Mouse (Mus musculus) frontal cortex, adult 2 months (tissue): Measurements from ENCODE around the gene Orc3. TPM values are rescaled to one million over a fixed set of nuclear protein-coding genes. Genes with fewer than 3 reads are reported as not detected.

ENCODE experiments used
- DNase-seq, 2 experiments: peaks; one replicate each; pipeline ENCODE4 v3.0.0; 2022; ENCODE audit warnings: low spot score in 1 of 2; ENCODE audit errors: extremely low spot score in 1 of 2
- polyA plus RNA-seq: library from polyadenylated mRNA; depleted of rRNA; stranded (reverse); fragments of >200 nt; gene quantifications from 2 replicates; pipeline ENCODE4 v1.2.3, GENCODE M21; 2012; rRNA removed

Gene Orc3
- 37.1 and 46.5 TPM in 2 replicates for polyA plus RNA-seq

DNA sequence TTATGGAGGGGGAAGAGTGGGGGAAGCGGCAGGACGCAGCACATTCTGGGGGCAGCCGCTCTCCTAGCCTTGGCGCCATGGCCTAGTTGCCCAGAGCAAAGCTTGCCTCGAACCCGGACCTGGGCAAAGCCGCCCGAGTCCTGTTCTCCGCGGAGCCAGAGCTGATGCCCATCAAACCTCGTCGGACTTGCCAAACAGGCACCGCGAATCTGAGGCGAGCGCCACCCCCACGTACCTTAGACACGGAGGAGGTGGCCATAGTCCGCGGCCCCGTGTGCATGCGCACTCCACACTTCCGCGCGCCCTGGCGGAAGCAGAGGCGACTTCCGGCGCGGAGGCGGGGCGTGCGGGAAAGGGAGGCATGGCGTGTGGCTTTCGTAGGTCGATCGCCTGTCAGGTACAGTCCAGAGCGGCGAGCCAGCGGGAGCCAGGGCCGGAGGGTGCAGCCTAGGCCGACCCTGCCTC is at the start of gene Orc3, which contains the start of gene Rars2:
Gene Orc3 (minus strand): TSS at position 315 of the 465 bp plus-strand sequence.
Gene Rars2 (plus strand): TSS at position 328 of the 465 bp plus-strand sequence.
- peak; percentile 82 to 94 for DNase-seq

GRCm38 (mm10) chr4:34661927-34662326 is 47.2 kb upstream of the Orc3 start:
- DNase-seq = peak; percentile 46 to 61

DNA sequence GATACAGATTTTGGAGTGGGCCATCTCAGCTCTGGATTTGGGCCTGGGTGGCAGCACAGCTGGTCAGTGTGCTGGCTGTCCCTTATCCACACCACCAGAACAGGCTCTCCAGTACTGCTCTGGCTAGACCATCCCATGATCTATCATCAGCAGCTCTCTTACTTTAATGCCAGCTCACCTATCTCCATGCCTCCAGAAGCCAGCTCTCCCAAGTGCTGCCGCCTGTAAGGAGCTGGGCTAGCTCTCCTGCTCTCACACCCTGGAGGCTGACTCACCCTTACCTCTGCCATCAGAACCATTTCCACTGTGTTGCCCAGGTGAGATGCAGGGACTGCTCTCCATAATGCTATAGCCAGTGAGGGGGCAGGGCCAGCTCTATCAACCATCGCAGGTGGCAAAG is 46.8 kb upstream of the Orc3 start:
- peak in 1 of 2 experiments; percentile 15 for DNase-seq

GRCm38 (mm10) chr4:34659012-34659411 is 44.3 kb upstream of the Orc3 start:
- DNase-seq = no peak

DNA sequence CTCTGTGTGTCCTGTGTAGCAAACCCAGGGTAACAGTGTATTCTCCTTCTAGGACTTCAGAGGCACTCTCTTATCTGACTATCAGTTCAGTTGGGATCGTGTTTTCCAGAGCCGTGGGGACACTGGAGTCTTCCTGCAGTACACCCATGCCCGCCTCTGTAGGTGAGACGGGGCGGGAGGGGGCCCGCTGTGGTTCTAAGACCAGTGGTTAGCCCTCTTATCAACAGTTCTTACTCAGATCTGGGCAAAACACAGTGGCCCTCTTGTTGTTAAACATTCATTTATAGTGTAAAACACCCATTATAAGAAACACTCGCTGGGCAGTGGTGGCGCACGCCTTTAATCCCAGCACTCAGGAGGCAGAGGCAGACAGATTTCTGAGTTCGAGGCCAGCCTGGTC is 41.4 kb upstream of the Orc3 start:
- DNase-seq = no peak

DNA sequence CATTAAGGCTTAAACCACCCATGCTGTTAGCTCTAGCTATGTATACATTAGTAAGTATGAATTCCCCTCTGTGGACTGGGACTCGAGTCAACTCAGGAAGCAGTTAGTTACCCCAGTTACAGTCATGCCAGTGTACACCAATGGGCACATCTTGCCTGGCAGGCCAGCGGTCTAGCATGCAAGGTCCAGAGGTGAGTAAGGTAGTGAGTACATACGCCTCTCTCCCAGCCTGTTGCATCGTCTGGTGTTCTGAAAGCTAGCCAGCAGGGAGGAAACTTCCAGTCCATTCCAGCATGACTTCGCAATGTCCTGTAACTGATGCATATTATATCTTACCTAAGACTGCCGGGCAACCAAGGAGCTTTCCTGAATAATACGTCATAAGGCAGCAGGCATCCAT is 38.4 kb upstream of the Orc3 start:
- DNase-seq = no peak

GRCm38 (mm10) chr4:34644779-34645178 is 30.0 kb upstream of the Orc3 start:
- DNase-seq = no peak

GRCm38 (mm10) chr4:34640731-34641130 is 26.0 kb upstream of the Orc3 start:
- DNase-seq = no peak

GRCm38 (mm10) chr4:34639745-34640364 is 25.1 kb upstream of the Orc3 start:
- no peak for DNase-seq

DNA sequence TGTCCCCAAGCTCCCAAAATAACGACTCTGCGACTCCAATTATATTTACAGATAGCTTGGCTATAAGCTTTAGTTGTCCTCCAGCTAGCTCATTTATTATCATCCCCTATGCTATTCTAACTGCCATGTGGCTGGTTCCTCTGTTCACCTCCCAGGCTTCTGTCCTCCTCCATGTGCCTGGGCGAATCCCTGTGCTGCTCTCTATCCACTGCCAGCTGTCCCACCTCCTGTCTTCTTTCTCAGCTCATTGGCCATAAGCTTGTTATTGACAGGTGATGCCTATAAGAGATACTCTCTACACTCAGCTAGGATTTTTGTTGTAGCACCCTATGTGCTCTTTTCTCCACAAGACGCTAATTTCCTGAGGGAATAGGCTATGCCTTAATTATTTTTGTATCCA is 23.1 kb upstream of the Orc3 start:
- DNase-seq = no peak

DNA sequence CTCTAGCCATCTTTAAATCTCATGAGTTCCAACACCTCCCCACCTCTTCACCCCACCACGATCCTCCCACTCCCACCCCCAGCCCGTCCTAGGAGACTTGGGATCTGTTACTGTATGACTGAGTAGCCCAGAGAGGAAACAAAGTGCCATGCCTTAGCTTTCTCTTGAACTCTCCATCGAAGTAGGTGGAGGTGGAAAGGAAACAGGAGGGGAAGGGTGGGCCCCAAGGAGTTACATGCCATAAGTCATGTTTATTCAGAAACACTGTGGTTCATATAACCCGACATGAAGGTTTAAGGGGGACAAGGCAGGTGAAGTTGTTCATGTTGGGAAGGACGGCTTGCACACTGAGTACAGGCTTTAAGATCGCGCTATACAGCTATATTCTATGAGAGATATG is 22.6 kb upstream of the Orc3 start:
- no peak for DNase-seq

- DNase-seq = no peak
These were observed 21.3 kb upstream of the Orc3 start for GRCm38 (mm10) chr4:34636036-34636435.

GRCm38 (mm10) chr4:34634129-34634528 is 19.4 kb upstream of the Orc3 start:
- no peak for DNase-seq

- DNase-seq = no peak
These were observed 15.2 kb upstream of the Orc3 start for GRCm38 (mm10) chr4:34629956-34630355.

- DNase-seq = no peak
These were observed 11.7 kb upstream of the Orc3 start for GRCm38 (mm10) chr4:34626401-34626800.

- DNase-seq = no peak
These were observed 10.8 kb upstream of the Orc3 start for GRCm38 (mm10) chr4:34625556-34625955.

DNA sequence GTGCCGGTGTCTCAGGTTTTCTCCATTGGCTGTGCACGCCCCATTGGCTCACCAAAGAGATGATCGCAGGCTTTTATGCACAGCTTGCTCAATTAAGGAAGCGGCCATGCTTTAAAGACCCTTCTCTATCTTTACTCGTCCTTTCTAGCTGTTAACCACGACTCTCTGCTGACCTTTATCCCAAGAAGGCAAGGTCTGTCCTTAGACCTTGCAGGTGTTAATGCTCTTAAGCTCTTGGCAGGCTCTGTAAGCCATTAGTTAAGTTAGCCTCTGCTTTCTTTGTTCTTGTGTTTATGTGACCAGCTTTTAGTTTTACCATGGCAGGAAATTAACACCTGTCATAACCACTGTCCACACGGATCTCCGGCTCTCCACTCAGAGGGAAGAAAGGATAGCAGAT is 1.4 kb upstream of the Orc3 start:
- no peak for DNase-seq

DNA sequence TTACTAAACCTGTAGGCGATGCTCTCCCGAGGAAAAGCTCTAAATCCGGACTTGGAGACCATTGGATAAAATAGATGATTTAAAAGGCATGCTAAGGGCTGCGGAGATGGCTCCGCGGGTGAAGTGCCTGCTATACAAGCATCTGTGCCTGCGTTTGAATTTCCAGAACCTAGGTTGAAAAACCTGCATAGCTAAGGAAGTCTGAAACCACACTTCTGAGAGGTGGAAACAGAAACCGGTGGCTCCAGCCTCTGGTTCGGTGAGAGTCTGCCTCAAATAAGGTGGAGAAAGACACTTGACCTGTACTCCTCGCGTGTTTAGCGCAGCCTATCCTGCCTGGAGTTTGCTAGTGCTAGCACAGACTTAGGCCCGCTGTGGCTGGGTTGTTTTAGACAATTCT is 559 bp upstream of the Orc3 start:
- DNase-seq = peak in 1 of 2 experiments; percentile 34

DNA sequence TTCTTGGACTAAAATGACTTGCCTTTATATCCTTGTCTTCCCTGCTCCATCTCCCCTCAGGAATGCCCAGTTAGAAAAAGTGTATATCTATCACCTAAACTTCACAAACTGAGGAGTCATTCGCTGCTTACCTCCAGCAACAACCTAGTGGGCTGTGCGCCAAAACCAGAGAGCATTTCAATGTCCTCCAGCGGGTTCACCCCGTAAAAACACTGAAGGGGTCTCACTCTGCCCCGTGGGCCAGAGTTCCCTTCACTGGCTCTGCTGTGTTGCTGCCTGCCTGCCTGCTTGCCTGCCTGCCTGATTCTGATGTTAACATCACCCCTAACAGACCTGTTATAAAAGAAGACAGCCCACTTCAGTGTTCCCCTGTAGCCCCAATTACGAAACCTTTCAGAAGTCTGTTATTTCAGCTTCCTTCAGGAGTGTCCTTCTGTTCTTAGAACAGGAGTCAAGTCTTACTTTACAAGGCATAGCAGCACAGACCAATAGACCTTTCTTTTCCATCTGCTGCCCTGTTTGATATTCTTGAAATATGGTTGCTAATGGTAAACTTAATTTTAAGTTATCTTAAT is 1.1 kb downstream of the Orc3 start:
- DNase-seq = peak in 1 of 2 experiments; percentile 11

- no peak for DNase-seq
These were observed 8.1 kb downstream of the Orc3 start for GRCm38 (mm10) chr4:34606658-34607057.

DNA sequence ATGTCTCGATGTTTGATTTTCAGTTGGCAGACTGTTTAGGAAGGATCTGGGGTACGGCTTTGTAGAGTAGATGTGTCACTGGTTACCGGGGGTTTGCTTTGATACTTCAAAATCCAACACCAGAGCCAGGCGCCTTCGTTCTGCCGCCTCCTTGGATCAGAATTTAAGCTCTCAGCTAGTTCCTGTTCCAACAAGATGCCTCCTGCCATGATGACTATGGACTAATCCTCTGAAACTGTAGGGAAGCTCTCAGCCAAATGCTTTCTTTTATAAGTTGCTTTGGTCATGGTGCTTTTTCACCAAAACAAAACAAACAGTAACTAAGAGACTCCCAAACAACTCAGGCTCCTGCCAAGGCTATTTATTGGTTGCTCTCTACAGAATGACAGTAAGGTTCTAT is 11.6 kb downstream of the Orc3 start:
- no peak for DNase-seq

GRCm38 (mm10) chr4:34584871-34585607 is 29.7 kb downstream of the Orc3 start:
- no peak for DNase-seq
